Mouse (Mus musculus): ENCODE results near the gene Fam120a. TPM values are rescaled to one million over a fixed set of nuclear protein-coding genes. Genes with fewer than 3 reads are reported as not detected.

The Fam120a gene
- polyA plus RNA-seq, 1 experiment from 2014 or later: 13.3 TPM

GRCm38 (mm10) chr13:48964850-48965249 is 3.0 kb downstream of the Fam120a start:
- 54% methylated on average over 4 of the region's 4 CpGs for WGBS (ENCODE audit: insufficient replicate concordance)
- ATAC-seq (no peak), DNase-seq (no peak)
- Histone ChIP-seq H3K4me3 (ENCODE audit: low read depth, low read length) (peak overlapping the region; percentile 70), H3K4me2 (ENCODE audit: low read depth, low read length) (peak overlapping the region; percentile 89), H3K4me1 (ENCODE audit: insufficient read depth) (peaks cover 56% of the 10 kb centered on the region), H3K9ac (replicated peaks) (peak overlapping the region; percentile 98; the same call in 1 of the 2 replicates), H3K36me3 (replicated peaks; ENCODE audit: insufficient read depth, low read length) (0 out of 2 replicates have a peak, but pooled peaks cover 3% of the 10 kb centered on the region), H3K9me3 (ENCODE audit: low read length) (no peaks in the 10 kb centered on the region), H3K27ac (ENCODE audit: low read depth) (peak overlapping the region; percentile 96), H3K27me3 (ENCODE audit: insufficient read depth, low read length) (no peaks in the 10 kb centered on the region)
- TF ChIP-seq EP300 (IDR thresholded peaks at IDR 0.05; ENCODE audit: low read depth) (no peak), CTCF (IDR thresholded peaks at IDR 0.05; ENCODE audit: low read depth) (no peak)

- no peak overlapping the region for H3K4me3 ChIP-seq (ENCODE audit: low read depth, low read length)
- TF ChIP-seq CTCF (IDR thresholded peaks at IDR 0.05; ENCODE audit: low read depth) (no peak), EP300 (IDR thresholded peaks at IDR 0.05; ENCODE audit: low read depth) (no peak)
- peak overlapping the region; percentile 49 for H3K4me2 ChIP-seq (ENCODE audit: low read depth, low read length)
- H3K9me3 ChIP-seq (ENCODE audit: low read length): no peaks in the 10 kb centered on the region
- no peaks in the 10 kb centered on the region for H3K27me3 ChIP-seq (ENCODE audit: insufficient read depth, low read length)
- WGBS (ENCODE audit: insufficient replicate concordance): 81% methylated on average over 1 of the region's 1 CpGs
- ATAC-seq (no peak), DNase-seq (no peak)
- peak overlapping the region; percentile 61 for H3K27ac ChIP-seq (ENCODE audit: low read depth)
- H3K4me1 ChIP-seq (ENCODE audit: insufficient read depth): peaks cover 61% of the 10 kb centered on the region
- H3K36me3 ChIP-seq (replicated peaks; ENCODE audit: insufficient read depth, low read length): 0 out of 2 replicates have a peak, but pooled peaks cover 6% of the 10 kb centered on the region
- peak overlapping the region; percentile 10; the same call in 1 of the 2 replicates for H3K9ac ChIP-seq (replicated peaks)
These were observed 4.7 kb downstream of the Fam120a start for GRCm38 (mm10) chr13:48963111-48963510.

- peak overlapping the region; percentile 10; the same call in 1 of the 2 replicates for H3K9ac ChIP-seq (replicated peaks)
- H3K4me1 ChIP-seq (ENCODE audit: insufficient read depth): peaks cover 61% of the 10 kb centered on the region
- H3K9me3 ChIP-seq (ENCODE audit: low read length): no peaks in the 10 kb centered on the region
- peak overlapping the region; percentile 49 for H3K4me2 ChIP-seq (ENCODE audit: low read depth, low read length)
- no peak for TF ChIP-seq EP300 (IDR thresholded peaks at IDR 0.05; ENCODE audit: low read depth)
- WGBS (ENCODE audit: insufficient replicate concordance): 13% methylated on average over 3 of the region's 3 CpGs
- no peak for DNase-seq
- no peak overlapping the region for H3K4me3 ChIP-seq (ENCODE audit: low read depth, low read length)
- H3K27ac ChIP-seq (ENCODE audit: low read depth): peak overlapping the region; percentile 61
- H3K36me3 ChIP-seq (replicated peaks; ENCODE audit: insufficient read depth, low read length): 0 out of 2 replicates have a peak, but pooled peaks cover 6% of the 10 kb centered on the region
- no peaks in the 10 kb centered on the region for H3K27me3 ChIP-seq (ENCODE audit: insufficient read depth, low read length)
- ATAC-seq: peak; percentile 48
These were observed 5.3 kb downstream of the Fam120a start for GRCm38 (mm10) chr13:48962519-48962918.

GRCm38 (mm10) chr13:48958608-48959007 is 9.2 kb downstream of the Fam120a start:
- Histone ChIP-seq H3K27me3 (ENCODE audit: insufficient read depth, low read length) (no peaks in the 10 kb centered on the region), H3K4me3 (ENCODE audit: low read depth, low read length) (no peak overlapping the region), H3K9me3 (ENCODE audit: low read length) (no peaks in the 10 kb centered on the region), H3K4me2 (ENCODE audit: low read depth, low read length) (no peak overlapping the region), H3K4me1 (ENCODE audit: insufficient read depth) (peaks cover 39% of the 10 kb centered on the region), H3K9ac (replicated peaks) (no peak overlapping the region), H3K27ac (ENCODE audit: low read depth) (no peak overlapping the region), H3K36me3 (replicated peaks; ENCODE audit: insufficient read depth, low read length) (0 out of 2 replicates have a peak, but pooled peaks cover 2% of the 10 kb centered on the region)
- DNase-seq (no peak), ATAC-seq (no peak)
- 59% methylated on average over 4 of the region's 4 CpGs for WGBS (ENCODE audit: insufficient replicate concordance)
- no peak for TF ChIP-seq EP300 (IDR thresholded peaks at IDR 0.05; ENCODE audit: low read depth)
- no peak for TF ChIP-seq CTCF (IDR thresholded peaks at IDR 0.05; ENCODE audit: low read depth)

- Histone ChIP-seq H3K27ac (ENCODE audit: low read depth) (no peak overlapping the region), H3K4me1 (ENCODE audit: insufficient read depth) (peaks cover 13% of the 10 kb centered on the region), H3K4me3 (ENCODE audit: low read depth, low read length) (no peak overlapping the region), H3K9ac (replicated peaks) (no peak overlapping the region), H3K9me3 (ENCODE audit: low read length) (no peaks in the 10 kb centered on the region), H3K27me3 (ENCODE audit: insufficient read depth, low read length) (no peaks in the 10 kb centered on the region), H3K4me2 (ENCODE audit: low read depth, low read length) (no peak overlapping the region), H3K36me3 (replicated peaks; ENCODE audit: insufficient read depth, low read length) (peaks cover 6% of the 10 kb centered on the region)
- DNase-seq (no peak), ATAC-seq (no peak)
- 82% methylated on average over 4 of the region's 4 CpGs for WGBS (ENCODE audit: insufficient replicate concordance)
- TF ChIP-seq EP300 (IDR thresholded peaks at IDR 0.05; ENCODE audit: low read depth) (no peak), CTCF (IDR thresholded peaks at IDR 0.05; ENCODE audit: low read depth) (no peak)
These were observed 13.0 kb downstream of the Fam120a start for GRCm38 (mm10) chr13:48954825-48955224.

GRCm38 (mm10) chr13:48950600-48951241 is 17.1 kb downstream of the Fam120a start:
- 63% methylated on average over 5 of the region's 5 CpGs for WGBS (ENCODE audit: insufficient replicate concordance)
- Histone ChIP-seq H3K36me3 (replicated peaks; ENCODE audit: insufficient read depth, low read length) (peaks cover 33% of the 10 kb centered on the region), H3K4me3 (ENCODE audit: low read depth, low read length) (no peak overlapping the region), H3K27ac (ENCODE audit: low read depth) (no peak overlapping the region), H3K9ac (replicated peaks) (no peak overlapping the region), H3K27me3 (ENCODE audit: insufficient read depth, low read length) (no peaks in the 10 kb centered on the region), H3K9me3 (ENCODE audit: low read length) (no peaks in the 10 kb centered on the region), H3K4me2 (ENCODE audit: low read depth, low read length) (no peak overlapping the region), H3K4me1 (ENCODE audit: insufficient read depth) (peaks cover 3% of the 10 kb centered on the region; the same call in 1 of the 2 replicates)
- TF ChIP-seq CTCF (IDR thresholded peaks at IDR 0.05; ENCODE audit: low read depth) (no peak), EP300 (IDR thresholded peaks at IDR 0.05; ENCODE audit: low read depth) (no peak)
- ATAC-seq: no peak
- DNase-seq: no peak
